Mouse (Mus musculus): ENCODE measurements around the gene Cpt1c. TPM values are rescaled to one million over a fixed set of nuclear protein-coding genes. Genes with fewer than 3 reads are reported as not detected.

Cpt1c gene
- total RNA-seq, 2 experiments from 2014 or later = 4.4 to 5.1 TPM

DNA sequence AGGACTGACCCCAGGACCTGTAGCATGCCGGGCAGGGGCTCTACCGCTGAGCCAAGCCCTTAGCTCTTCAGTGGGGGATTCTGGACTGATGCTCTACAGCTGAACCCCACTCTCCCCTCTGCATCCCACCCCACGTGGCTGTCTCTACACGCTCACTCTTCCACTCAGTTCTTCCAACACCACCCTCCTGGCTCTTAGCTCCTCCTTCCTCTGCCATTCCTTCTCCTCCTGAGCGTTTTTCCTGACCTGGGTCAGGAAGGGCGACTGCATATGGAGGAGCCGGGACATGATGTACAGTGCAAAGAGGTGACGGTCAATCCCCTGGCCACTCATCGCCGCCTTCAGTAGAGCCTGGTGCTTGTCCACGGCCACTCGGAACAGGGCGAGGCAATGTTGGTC is 14.1 kb downstream of the Cpt1c start:
- no peak for DNase-seq

DNA sequence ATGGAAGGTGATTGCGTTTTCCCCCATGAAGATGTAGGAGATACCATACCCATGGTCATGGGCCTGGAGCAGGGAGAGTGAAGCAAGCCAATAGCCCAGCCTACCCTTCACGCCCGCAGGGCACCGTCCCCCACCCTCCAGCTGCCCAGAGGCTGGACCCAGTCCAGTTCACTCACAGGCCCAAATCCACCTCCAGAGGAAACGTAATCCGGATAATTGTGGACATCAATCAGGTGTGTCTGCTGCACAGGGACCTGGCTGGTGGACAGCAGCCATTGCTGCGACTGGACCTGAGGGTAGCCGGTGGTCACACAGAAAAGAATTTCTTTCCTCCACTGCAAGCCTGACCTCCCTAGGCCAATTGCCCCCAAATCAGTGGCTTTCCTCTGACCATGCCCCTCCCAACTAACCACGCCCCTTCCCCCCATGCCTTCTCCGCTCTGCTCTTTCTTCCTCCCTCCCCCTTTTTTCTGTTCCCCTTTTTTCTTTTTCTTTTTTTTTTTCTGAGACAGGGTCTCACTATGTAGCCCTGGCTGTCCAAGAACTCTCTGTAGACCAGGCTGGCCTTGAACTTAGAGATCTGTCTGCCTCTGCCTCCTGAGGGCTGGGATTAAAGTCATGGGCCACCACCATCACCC is 14.7 kb downstream of the Cpt1c start:
- DNase-seq = no peak

DNA sequence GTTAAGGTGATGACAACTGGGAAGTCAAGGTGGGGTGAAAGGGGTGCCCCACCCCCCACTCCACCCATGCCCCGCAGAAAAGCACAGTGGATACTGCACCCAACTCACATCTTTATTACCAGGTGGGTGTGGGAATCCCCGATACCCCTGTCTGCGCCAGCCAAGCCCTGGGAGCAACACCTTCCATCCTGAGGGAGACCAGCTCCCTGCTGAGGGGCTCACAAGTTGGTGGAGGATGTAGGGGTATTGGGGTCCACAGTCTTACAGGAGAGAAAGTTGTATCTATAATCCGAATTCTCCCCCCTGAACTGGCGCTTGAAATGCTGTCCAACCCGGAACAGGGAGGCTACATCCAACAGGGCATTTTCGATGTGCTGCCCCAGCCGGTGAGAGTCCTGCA is 15.4 kb downstream of the Cpt1c start:
- no peak for DNase-seq

DNA sequence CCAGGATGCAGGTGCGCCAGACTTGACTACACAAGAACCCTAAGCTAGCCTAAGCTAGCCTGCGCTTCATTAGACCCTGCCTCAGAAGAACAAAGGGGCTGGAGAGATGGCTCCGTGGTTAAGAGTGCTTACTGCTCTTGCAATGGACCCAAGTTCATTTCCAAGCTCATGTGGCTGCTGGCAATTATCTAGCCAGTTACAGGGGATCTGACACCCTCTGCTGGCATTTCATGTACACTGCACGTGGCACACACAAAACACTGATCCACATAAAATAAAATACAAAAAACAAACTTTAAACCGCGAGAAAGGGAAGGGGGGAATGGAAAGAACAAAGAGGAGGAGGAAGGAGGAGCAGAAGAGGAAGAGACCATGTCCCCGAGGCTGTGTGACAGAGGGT is 16.4 kb downstream of the Cpt1c start:
- peak; percentile 66 for DNase-seq

DNA sequence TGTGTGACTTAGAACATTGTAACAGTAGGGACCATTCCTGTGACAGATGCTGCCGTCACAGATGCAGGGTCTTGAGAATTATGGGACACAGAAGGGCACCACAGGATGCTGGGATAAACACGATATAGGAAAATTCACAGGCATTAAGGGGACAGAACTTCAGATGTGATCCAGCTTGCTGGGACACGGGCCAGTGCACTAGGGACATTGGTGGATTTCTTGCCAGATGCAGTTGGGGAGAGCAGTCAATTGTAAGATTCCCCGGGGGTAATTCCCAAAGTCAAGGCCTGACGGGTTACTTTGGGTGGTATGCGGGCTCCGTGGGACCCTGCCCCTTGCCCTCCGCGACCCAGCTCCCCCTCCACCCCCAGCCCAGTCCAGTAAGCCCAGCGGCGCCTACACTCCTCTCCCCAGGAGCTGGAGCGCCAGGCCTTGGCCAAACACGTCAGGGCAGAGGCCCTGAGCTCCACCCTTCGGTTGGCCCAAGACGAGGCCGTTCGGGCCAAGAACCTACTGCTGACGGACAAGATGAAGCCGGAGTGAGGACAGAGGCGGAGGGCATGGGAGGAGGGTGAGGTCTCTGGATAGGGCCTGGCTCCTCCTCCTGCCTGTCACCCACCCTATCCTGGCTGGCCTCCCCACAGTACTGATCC is 17.3 kb downstream of the Cpt1c start:
- DNase-seq = peak; percentile 47

DNA sequence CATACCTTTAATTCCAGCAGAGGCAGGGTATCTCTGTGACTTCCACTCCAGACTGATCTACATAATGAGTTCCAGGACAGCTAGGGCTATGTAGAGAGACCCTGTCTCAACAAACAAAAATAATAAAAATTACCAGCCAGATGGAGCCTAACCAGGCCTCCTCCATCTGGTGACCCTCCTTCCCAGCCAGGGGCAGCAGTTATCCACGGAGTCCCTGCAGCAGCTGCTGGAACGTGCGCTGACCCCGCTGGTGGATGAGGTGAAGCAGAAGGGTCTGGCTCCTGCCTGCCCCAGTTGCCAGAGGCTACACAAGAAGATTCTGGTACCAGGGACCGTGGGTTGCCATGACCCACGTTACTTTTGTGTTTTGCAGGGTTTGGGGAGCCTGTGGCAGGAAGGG is 18.4 kb downstream of the Cpt1c start:
- no peak for DNase-seq

DNA sequence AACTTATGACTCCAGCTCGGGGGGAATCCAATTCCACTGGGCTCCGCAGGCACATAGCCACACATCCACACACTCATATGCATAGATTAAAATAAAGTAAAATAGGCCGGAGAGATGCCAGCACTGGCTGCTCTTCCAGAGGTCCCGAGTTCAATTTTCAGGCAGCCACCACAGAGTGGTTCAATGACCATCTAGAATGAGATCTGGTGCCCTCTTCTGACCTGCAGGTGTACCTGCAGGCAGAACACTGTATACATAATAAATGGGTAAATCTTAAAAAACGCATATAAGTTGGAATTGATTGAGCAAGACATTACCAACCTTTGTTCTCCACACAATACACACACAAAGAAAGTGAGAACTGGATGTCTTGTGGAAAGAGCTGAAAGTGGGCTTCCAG is 19.0 kb downstream of the Cpt1c start:
- peak; percentile 16 for DNase-seq

DNA sequence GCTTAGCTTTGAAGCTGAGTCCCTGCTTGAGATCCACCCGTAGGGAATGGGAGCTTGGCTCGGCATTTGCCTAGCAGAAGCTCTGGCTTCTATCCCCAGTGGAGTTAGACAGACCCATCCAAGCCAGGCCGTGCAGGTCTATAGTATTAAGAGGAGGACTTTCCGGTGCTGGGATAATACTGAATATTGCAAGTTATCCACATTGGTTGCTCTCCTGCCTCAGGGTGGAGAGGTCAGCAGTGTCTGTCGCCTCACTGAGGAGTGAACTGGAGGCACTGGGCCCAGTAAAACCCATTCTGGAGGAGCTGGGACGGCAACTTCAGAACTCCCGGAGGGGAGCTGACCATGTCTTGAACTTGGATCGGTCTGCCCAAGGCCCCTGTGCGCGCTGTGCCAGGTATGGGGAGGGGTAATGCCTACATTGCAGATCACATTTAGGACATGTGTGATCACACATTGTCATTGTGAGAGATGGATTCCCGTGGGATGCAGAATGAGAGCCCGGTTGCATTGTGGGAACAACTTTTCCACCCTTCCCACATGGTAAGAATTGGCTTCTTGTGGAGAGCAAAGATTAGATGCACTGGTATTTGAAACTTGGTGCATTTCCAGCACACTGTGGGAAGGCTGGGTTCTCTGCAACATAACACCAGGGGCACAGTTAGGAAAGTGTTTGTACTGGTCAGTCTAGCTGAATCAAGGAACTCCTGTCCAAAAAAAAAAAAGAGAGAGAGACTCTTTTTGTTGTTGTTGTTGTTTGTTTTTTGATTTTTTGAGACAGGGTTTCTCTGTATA is 20.4 kb downstream of the Cpt1c start:
- DNase-seq = no peak

DNA sequence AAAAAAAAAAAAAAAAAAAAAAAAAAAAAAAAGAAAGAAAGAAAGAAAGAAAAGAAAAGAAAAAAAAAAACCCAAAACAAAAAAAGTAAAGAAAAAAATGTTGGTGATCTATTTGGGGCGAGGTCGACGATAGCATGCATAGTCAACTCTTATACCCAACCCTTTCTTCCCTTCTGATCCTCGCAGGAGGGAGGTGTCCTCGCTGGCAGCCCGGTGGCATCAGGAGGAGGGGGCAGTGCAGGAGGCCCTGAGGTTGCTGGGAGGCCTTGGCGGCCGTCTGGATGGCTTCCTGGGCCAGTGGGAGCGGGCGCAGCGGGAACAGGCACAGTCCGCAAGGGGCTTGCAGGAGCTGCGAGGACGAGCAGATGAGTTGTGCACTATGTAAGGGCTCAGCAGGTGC is 21.1 kb downstream of the Cpt1c start:
- DNase-seq = no peak

DNA sequence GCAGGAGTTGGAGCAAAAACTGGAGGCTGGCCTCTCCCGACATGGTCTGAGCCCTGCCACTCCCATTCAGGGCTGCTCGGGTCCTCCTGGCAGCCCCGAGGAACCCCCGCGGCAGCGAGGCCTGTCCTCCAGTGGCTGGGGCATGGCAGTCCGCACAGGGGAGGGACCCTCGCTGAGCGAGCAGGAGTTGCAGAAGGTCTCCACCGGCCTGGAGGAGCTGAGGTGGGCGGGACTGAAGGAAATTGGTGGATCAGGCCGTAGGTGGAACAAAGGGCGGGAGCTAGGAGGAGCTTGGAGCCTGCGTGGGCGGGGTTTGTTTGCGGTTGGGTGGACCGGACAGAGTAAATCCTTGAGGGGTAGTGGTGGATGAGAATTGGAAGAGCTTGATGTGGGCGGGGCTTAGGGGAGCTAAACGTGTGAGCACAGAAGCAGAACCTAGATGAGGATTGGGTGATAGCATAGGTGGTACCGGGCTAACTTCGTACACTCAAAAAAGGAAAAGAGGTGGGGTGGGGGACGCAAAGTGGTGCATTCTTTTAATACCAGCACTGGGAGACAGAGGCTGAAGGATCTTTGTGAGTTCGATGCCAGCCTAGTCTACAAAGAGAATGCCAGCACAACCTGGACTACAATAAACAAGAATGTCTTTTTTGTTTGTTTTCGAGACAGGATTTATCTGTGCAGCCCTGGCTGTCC is 21.9 kb downstream of the Cpt1c start:
- DNase-seq = peak; percentile 92

DNA sequence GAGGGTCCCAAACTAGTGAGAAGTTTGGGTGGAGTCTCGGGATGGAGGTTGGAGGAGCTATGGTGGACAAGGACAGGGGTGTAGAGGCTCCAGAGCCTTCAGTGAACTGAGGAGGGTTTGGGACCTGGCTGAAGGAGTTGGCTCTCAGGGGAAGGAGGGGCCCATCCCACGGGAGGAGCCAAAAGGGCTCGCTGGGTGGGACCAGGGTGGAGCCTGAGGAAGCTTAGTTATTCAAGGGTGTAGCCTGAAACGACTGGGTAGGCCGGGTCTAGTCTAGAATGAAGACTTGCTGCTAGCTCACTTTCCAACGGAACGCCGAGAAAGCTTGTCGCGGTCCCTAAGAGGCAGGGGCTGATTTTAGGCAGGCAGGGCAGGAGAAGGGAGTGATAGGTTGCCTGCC is 22.7 kb downstream of the Cpt1c start:
- peak; percentile 71 for DNase-seq

DNA sequence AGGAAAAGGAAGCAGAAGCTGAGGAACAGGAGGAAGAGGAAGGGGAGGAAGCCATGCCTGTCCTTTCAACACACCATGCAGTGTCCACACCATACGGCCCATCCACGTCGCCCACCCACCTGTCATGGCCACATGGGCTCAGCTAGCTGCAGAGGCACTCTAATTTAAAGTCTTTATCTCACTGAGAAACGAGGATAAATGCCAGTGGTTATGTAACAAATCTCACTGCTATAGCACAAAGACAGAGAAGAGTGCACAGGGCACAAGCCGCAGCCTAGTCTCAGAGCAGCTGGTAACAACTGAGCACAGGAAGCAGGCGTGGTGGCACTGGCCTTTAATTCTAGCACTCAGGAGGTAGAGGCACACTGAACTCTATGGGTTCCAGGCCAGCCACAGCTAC is 24.7 kb downstream of the Cpt1c start:
- no peak for DNase-seq

DNA sequence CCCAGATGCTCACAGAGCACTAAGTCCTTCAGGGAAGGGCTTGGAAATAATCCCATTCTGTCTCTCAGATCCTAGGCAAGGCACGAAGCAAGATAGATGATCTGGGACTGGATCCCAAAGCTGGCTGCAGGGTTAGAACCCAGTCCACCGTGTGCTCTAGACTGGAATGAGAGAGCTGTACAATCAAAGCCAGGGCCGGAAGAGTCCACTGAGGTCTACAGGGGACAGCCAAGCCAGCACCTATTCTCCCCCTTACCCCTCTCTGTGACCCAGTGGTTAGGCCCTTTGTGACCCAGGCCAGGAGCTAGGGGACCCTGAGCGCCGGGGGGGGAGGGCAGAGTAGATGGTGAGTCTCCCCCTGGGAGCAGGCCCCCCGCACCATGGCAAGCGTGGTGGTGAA is 31.7 kb downstream of the Cpt1c start, which contains the start of gene Tsks:
Tsks (plus strand) TSS at position 301 of the 400 bp plus-strand sequence.
- no peak for DNase-seq

DNA sequence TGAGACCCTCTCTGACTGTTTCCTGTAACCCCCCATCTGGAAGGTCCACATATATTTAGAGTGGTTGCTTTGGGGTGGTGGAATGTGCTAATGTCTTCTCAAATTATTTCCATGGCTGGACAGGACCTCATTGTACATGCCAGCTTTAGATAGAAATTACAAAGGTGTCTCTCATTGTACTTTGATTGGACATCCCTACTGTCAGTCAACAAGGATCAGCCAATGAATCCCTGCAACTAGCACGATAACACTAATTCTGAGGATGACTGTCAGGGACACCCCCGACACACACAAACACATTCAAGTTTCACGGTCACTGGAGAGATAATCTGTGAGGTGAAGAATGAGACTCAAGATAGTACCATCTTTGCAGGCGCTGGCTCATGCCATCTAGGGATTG is 36.0 kb downstream of the Cpt1c start:
- no peak for DNase-seq

DNA sequence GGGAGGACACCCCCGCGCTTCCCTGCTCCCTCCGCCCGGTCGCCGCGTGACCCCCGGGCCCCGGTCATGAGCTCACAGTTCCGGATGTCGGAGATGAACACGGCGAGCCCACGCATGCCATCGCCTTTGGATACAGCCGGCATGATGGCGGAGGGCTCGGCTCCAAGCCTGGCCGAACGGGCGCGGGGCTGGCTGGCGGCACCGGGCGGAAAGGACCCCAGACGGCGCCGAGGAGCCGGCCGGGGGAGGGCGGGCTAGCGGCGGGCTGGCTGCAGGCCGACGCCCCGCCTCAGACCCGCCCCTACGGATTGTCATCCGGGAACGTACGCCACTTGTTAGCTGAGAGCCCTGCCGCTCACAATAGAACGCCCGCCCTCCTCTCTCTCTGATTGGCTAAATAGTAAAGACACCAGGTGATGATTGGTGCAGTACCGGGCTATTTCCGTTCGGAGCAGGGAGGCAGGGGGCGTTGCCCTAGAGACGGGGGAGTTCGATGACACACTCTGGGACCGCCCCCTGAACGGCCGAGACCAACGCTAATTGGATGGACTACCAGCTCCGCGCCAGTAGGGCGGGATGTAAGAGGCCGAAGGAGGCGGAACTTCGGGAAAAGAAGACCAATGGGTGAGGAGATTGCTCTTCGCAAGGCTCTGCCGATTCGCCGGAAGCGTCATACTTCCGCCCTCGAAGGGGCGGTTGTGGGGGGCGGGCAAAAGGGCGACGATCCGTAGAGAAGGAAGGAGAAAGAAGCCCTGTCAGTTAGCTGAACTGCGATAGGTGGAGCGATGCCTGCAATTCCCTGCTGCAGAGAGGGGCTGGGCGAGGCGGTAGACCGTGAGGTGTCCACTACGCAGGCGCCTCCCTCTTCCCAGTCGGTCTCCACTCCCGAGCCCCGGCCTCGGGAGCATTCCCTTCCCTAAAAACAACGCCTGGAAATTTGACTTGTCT is 45.2 kb downstream of the Cpt1c start, which contains the start of gene Ap2a1:
Ap2a1 (minus strand) TSS at position 293 of the 948 bp plus-strand sequence.
- DNase-seq = peak; percentile 99

DNA sequence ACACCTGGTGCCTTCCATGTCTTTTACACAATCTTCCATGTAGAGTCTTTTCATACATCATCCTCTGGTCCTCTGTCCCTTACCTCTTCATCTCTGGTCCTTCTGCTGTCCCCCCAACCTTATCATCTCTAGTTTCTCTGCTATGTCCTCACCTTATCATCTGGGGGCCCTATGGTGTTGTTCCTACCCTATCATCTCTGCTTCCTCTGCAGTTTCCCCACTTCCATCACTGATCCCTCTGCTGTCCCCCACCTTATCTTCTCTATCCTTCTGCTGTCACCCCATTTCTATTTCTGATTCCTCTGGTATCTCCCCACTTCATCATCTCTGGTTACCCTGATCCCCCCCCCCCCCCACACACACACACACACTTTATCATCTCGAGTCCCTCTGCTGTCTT is 46.1 kb downstream of the Cpt1c start:
- no peak for DNase-seq

DNA sequence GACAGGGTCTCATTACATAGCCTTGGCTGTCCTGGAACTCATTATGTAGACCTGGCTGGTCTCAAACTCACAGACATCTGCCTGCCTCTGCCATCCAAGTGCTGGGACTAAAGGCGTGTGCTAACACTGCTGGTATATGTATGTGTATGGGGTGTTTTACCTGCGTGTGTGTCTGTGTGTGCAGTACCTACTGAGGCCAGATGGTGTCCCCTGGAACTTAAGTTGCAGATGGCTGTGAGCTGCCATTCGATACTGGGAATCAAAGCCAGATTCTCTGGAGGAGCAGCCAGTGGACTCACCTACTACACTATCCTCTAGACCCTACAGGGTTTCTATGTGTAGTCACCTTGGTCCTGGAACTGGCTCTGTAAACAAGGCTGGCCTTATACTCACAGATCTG is 49.2 kb downstream of the Cpt1c start:
- peak; percentile 45 for DNase-seq

DNA sequence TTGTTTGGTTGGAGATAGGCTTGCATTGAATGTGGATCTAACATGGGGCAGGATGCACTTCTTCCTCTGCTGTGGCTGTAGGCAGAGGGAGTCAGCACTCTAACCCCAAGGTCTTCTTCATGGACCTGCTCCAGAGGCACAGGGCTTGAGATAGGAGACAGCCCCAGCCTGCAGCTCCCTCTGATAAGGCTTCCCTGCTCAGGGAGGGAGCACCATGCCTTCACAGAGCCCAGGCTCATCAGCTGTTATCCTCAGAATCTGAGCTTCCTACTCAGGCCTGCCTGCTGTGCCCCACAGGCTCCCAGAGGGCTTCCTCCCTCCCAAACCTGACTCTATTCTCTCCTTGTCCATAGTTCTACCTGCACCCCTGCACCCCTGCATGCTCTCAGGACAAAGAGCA is 52.1 kb downstream of the Cpt1c start:
- DNase-seq = no peak

DNA sequence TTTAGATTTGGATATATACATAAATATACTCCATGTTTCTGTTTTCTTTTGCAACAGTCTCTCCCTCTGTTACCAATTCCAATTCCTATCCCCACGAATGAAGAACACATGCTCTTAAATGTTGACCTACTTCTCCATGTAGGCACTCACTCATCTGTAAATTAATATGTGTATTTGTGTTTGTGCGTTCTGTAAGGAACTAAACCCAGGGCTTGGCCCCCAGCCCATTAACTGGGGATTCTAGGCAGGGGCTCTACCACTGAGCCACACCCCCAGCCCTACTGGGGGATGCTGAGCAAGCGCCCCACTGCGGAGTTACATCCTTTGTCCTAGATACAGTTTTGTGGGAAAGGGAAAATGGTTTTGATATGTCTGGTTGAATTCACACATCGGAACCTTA is 55.5 kb downstream of the Cpt1c start:
- no peak for DNase-seq

DNA sequence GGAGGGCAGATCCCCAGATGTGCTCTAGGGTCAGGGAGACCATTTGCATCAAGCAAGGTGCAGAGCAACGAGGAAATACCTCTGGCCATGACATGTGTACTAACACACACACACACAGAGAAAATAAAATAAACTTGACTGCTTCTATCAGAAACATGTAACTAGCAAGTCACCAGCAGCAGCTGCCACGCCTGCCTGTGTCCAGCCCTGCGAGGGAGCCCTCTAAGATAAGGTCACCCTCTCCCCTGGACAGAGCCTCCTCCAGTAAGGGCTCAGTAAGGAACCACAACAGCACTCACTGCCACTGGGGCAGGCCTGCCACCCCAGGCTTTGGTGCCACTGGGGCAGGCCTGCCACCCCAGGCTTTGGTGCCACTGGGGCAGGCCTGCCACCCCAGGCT is 56.4 kb downstream of the Cpt1c start:
- no peak for DNase-seq

DNA sequence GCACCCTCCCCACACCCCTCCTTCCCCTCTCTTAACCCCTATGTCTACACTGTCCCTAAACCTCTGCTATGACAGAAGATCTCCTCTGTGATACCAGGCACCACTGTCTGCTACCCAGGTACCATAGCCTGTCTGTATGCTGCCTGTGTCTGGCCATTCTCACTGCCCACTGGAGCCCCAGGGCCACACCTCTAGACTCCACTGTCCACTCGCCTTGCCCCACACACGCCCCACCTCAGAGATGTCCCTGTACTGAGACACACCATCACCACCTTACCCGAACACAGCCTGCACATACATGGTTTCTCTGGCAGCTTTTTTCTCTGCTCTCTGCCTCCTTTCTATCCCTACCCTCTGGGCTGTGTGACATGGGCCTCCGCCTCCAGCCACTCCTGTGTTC is 57.8 kb downstream of the Cpt1c start:
- no peak for DNase-seq

DNA sequence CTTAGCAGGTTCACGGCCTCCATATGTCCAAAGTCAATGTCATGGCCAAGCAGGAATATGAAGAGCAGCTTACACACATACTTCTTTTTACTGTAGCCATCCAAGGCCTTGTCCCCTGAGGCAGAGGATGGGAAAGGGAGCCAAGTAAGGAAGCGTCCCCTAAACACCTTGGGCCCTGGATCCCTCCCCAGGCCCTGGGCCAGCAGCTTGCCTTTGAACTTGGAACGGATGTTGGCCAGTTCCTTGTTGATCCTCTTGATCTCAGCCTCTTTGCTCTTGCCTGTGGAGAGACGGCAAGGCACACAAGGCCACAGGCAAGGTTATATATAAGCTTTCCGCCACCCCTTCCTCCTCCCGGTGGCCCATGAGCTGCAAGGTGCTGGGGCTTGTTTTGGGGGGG is 58.5 kb downstream of the Cpt1c start:
- no peak for DNase-seq
